Mouse (Mus musculus) lung, embryonic 14.5 days (tissue): ENCODE data around the gene Catsperg1. TPM values are rescaled to one million over a fixed set of nuclear protein-coding genes. Genes with fewer than 3 reads are reported as not detected.
A peak's percentile ranks its signal among the peaks of the same experiment; 100 is the strongest.

Experiments used
- ATAC-seq: fragments of 200-750 bp; cut with Nextera tagmentation; 2 replicates; pipeline ENCODE4 v1.8.0; 2017; ENCODE audit warnings: mild to moderate bottlenecking, moderate TSS enrichment, moderate library complexity; ENCODE audit not compliant: insufficient read depth
- DNase-seq: peaks from one replicate; pipeline ENCODE4 v3.0.0-alpha.2; 2015
- H3K27ac ChIP-seq: fragments of 300-500 bp; sonication (generic); 2 replicates; pipeline ENCODE4 v1.5.1; 2014; ENCODE audit warnings: low read depth, mild to moderate bottlenecking, moderate library complexity
- H3K27me3 ChIP-seq: fragments of 300-500 bp; sonication (generic); 2 replicates; pipeline ENCODE4 v1.6.1; 2014; ENCODE audit warnings: low read length, control low read depth; ENCODE audit not compliant: insufficient read depth
- H3K36me3 ChIP-seq: fragments of 300-500 bp; sonication (generic); 2 replicates; pipeline ENCODE4 v1.6.1; 2014; ENCODE audit warnings: control low read depth; ENCODE audit not compliant: insufficient read depth
- H3K4me1 ChIP-seq: fragments of 300-500 bp; sonication (generic); 2 replicates; pipeline ENCODE4 v1.6.1; 2014; ENCODE audit warnings: antibody characterized with exemption, control low read depth; ENCODE audit not compliant: insufficient read depth
- H3K4me2 ChIP-seq: fragments of 300-500 bp; sonication (generic); 2 replicates; pipeline ENCODE4 v1.6.1; 2014; ENCODE audit warnings: mild to moderate bottlenecking
- H3K4me3 ChIP-seq: fragments of 300-500 bp; sonication (generic); 2 replicates; pipeline ENCODE4 v1.5.1; 2014; ENCODE audit warnings: low read depth, low read length
- H3K9ac ChIP-seq: fragments of 300-500 bp; sonication (generic); 2 replicates; pipeline ENCODE4 v1.6.1; 2014
- H3K9me3 ChIP-seq: fragments of 300-500 bp; sonication (generic); 2 replicates; pipeline ENCODE4 v1.6.1; 2016; ENCODE audit warnings: low read depth, low read length, control low read depth
- CTCF ChIP-seq: IDR thresholded peaks from 2 replicates; pipeline ENCODE4 v1.5.1; 2016; ENCODE audit warnings: antibody characterized with exemption, low read depth
- WGBS: fragments of 180-500 bp; shearing (Covaris S2); extraction: QIAGEN DNeasy Blood & Tissue Kit; methylation state at CpG from one replicate; pipeline ENCODE4 v1.1.7; 2014; 5-methylcytosine and 5-hydroxymethylcytosine counted together
- polyA plus RNA-seq: library from polyadenylated mRNA; unstranded; fragments of >200 nt; fragmentation: Nextera tagmentation; extraction: Ambion mirVana; gene quantifications from 2 replicates; pipeline ENCODE4 v1.2.1, GENCODE M21; 2014

Gene Catsperg1
- polyA plus RNA-seq, 1 experiment from 2014 or later = 0.87 TPM

- peaks cover 47% of the 10 kb centered on the region for H3K27me3 ChIP-seq
- H3K4me1 ChIP-seq = peaks cover 11% of the 10 kb centered on the region; the same call in 1 of the 2 replicates
- ATAC-seq (peak; percentile 68), DNase-seq (peak; percentile 92)
- under 1% methylated on average over 30 of the region's 30 CpGs for WGBS
- H3K27ac ChIP-seq = peak within 1 kb of the TSS; percentile 54
- peaks cover 28% of the 10 kb centered on the region for H3K36me3 ChIP-seq
- peak within 1 kb of the TSS; percentile 81 for H3K4me2 ChIP-seq
- TF ChIP-seq CTCF = no peak
- peak within 1 kb of the TSS; percentile 61 for H3K4me3 ChIP-seq
- no peaks in the 10 kb centered on the region for H3K9me3 ChIP-seq
- H3K9ac ChIP-seq = peak within 1 kb of the TSS; percentile 50
Measured at GRCm38 (mm10) chr7:29170066-29170754, 43.6 kb downstream of the Catsperg1 start, which contains the start of the genes Ggn and Spred3. TSS of gene Ggn (plus strand) at chr7:29170210. TSS of gene Spred3 (minus strand) at chr7:29170411.

GRCm38 (mm10) chr7:29169231-29170065 lies 44.4 kb downstream of the Catsperg1 start:
- Histone ChIP-seq H3K4me3 (peak overlapping the region; percentile 61), H3K36me3 (peaks cover 20% of the 10 kb centered on the region), H3K27ac (peak overlapping the region; percentile 54; the same call in 1 of the 2 replicates), H3K9ac (peak overlapping the region; percentile 50), H3K4me1 (peaks cover 11% of the 10 kb centered on the region; the same call in 1 of the 2 replicates), H3K4me2 (peak overlapping the region; percentile 81), H3K27me3 (peaks cover 47% of the 10 kb centered on the region), H3K9me3 (no peaks in the 10 kb centered on the region)
- no peak for TF ChIP-seq CTCF
- ATAC-seq (peak; percentile 84), DNase-seq (peak; percentile 84)
- 1% methylated on average over 32 of the region's 39 CpGs for WGBS

GRCm38 (mm10) chr7:29168791-29169230 lies 45.0 kb downstream of the Catsperg1 start:
- Histone ChIP-seq H3K4me1 (peaks cover 11% of the 10 kb centered on the region; the same call in 1 of the 2 replicates), H3K27me3 (peaks cover 46% of the 10 kb centered on the region), H3K4me3 (peak overlapping the region; percentile 61), H3K9me3 (no peaks in the 10 kb centered on the region), H3K36me3 (peaks cover 14% of the 10 kb centered on the region), H3K4me2 (peak overlapping the region; percentile 81), H3K27ac (no peak overlapping the region), H3K9ac (peak overlapping the region; percentile 50)
- no peak for TF ChIP-seq CTCF
- no peak for ATAC-seq
- 0% methylated on average over 14 of the region's 14 CpGs for WGBS
- DNase-seq = no peak

GRCm38 (mm10) chr7:29168121-29168695 lies 45.6 kb downstream of the Catsperg1 start:
- peak overlapping the region; percentile 50; the same call in 1 of the 2 replicates for H3K9ac ChIP-seq
- ATAC-seq = no peak

GRCm38 (mm10) chr7:29167656-29168055 lies 46.2 kb downstream of the Catsperg1 start:
- ATAC-seq (no peak), DNase-seq (no peak)
- Histone ChIP-seq H3K4me2 (peak overlapping the region; percentile 81; the same call in 1 of the 2 replicates), H3K9ac (no peak overlapping the region), H3K27me3 (peaks cover 35% of the 10 kb centered on the region), H3K27ac (no peak overlapping the region), H3K36me3 (peaks cover 2% of the 10 kb centered on the region; the same call in 1 of the 2 replicates), H3K4me3 (no peak overlapping the region), H3K4me1 (peaks cover 11% of the 10 kb centered on the region; the same call in 1 of the 2 replicates), H3K9me3 (no peaks in the 10 kb centered on the region)
- no peak for TF ChIP-seq CTCF
- 17% methylated on average over 16 of the region's 19 CpGs for WGBS

More at GRCm38 (mm10) chr7:29168121-29168695, 45.6 kb downstream of the Catsperg1 start:
- Histone ChIP-seq H3K4me3 (peak overlapping the region; percentile 61), H3K36me3 (peaks cover 8% of the 10 kb centered on the region; the same call in 1 of the 2 replicates), H3K9me3 (no peaks in the 10 kb centered on the region), H3K4me2 (peak overlapping the region; percentile 81), H3K27me3 (peaks cover 41% of the 10 kb centered on the region), H3K4me1 (peaks cover 11% of the 10 kb centered on the region; the same call in 1 of the 2 replicates), H3K27ac (no peak overlapping the region)
- DNase-seq = no peak
- TF ChIP-seq CTCF = no peak
- 3% methylated on average over 10 of the region's 10 CpGs for WGBS

- peak; percentile 67; the same call in 1 of the 2 replicates for ATAC-seq
- DNase-seq = peak; percentile 70
- no peak overlapping the region for H3K9ac ChIP-seq
- no peak overlapping the region for H3K27ac ChIP-seq
- no peaks in the 10 kb centered on the region for H3K4me1 ChIP-seq
- H3K36me3 ChIP-seq = no peaks in the 10 kb centered on the region
- H3K4me3 ChIP-seq = no peak overlapping the region
- H3K9me3 ChIP-seq = no peaks in the 10 kb centered on the region
- 9% methylated on average over 9 of the region's 9 CpGs for WGBS
- H3K27me3 ChIP-seq = peaks cover 22% of the 10 kb centered on the region
- no peak for TF ChIP-seq CTCF
- H3K4me2 ChIP-seq = no peak overlapping the region
Measured at GRCm38 (mm10) chr7:29162750-29163525, 50.9 kb downstream of the Catsperg1 start.
